Mouse (Mus musculus): ENCODE measurements around the gene Nfat5. TPM values are rescaled to one million over a fixed set of nuclear protein-coding genes. Genes with fewer than 3 reads are reported as not detected.

Gene Nfat5
- polyA plus RNA-seq, 1 experiment, result 2.3 TPM

GRCm38 (mm10) chr8:107405935-107406334 lies 112.7 kb downstream of the Nfat5 start:
- no peak for TF ChIP-seq GATA1 (IDR thresholded peaks at IDR 0.05; ENCODE audit: low read length)

GRCm38 (mm10) chr8:107411391-107411790 lies 118.1 kb downstream of the Nfat5 start:
- no peak for TF ChIP-seq GATA1 (IDR thresholded peaks at IDR 0.05; ENCODE audit: low read length)

- TF ChIP-seq GATA1 (IDR thresholded peaks at IDR 0.05; ENCODE audit: low read length), result no peak
Observed at GRCm38 (mm10) chr8:107412552-107412951, 119.3 kb downstream of the Nfat5 start.

- TF ChIP-seq GATA1 (IDR thresholded peaks at IDR 0.05; ENCODE audit: low read length), result no peak
Observed at GRCm38 (mm10) chr8:107413881-107414280, 120.6 kb downstream of the Nfat5 start.

GRCm38 (mm10) chr8:107417001-107417400 lies 123.7 kb downstream of the Nfat5 start:
- no peak for TF ChIP-seq GATA1 (IDR thresholded peaks at IDR 0.05; ENCODE audit: low read length)

GRCm38 (mm10) chr8:107424176-107424575 lies 130.9 kb downstream of the Nfat5 start:
- TF ChIP-seq GATA1 (IDR thresholded peaks at IDR 0.05; ENCODE audit: low read length), result no peak

GRCm38 (mm10) chr8:107424597-107425229 lies 131.4 kb downstream of the Nfat5 start, which contains the start of gene Nob1:
Gene Nob1 (minus strand): TSS chr8:107425051.
- no peak for TF ChIP-seq GATA1 (IDR thresholded peaks at IDR 0.05; ENCODE audit: low read length)

GRCm38 (mm10) chr8:107425230-107425597 lies 131.9 kb downstream of the Nfat5 start:
- no peak for TF ChIP-seq GATA1 (IDR thresholded peaks at IDR 0.05; ENCODE audit: low read length)

Other genes with a start within 250 kb of the Nfat5 start
- 8.1 and 13.1 TPM in 2 replicates for gene Pdf, start 244.9 kb upstream of the Nfat5 start, polyA plus RNA-seq (2012)
- gene Cog8, start 236.8 kb upstream of the Nfat5 start, polyA plus RNA-seq (2012), result 26.1 and 36.7 TPM in 2 replicates
- 9.9 and 11.2 TPM in 2 replicates for gene Nip7, start 236.6 kb upstream of the Nfat5 start, polyA plus RNA-seq (2012)
- not detected in 2 replicates for gene Tmed6, start 227.8 kb upstream of the Nfat5 start, polyA plus RNA-seq (2012)
- 26.6 and 27.0 TPM in 2 replicates for gene Terf2, start 196.9 kb upstream of the Nfat5 start, polyA plus RNA-seq (2012)
- 36.2 and 39.2 TPM in 2 replicates for gene Cyb5b, start 142.8 kb upstream of the Nfat5 start, polyA plus RNA-seq (2012)
- 0.26 and 0.50 TPM in 2 replicates for gene Nqo1, start 109.7 kb downstream of the Nfat5 start, polyA plus RNA-seq (2012)
- 48.2 and 86.9 TPM in 2 replicates for gene Nob1, start 131.6 kb downstream of the Nfat5 start, polyA plus RNA-seq (2012)
- 33.2 and 35.0 TPM in 2 replicates for gene Wwp2, start 142.9 kb downstream of the Nfat5 start, polyA plus RNA-seq (2012)